16 mouse cellular contexts compared by ENCODE assay signal in the genomic region with DNA sequence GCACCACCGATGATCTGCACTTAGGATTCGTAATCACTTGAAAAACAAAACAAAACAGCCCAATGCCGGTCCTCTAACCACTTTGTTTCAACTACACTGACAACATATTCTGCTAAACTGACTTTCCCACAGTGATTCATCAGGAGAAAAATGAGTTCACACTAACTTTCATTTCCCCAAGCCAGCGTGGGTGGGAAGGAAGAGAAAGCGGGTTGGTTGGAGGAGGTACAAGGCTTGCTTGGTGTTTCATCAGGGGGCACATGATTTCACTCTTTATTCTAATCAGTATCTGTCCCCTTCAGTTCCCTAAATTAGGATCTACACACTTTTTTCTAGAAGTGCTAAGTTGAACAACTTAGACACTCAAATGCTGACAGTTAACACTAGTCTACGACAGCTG.
A peak's percentile ranks its signal among the peaks of the same experiment; 100 is the strongest.
DNase-seq lines count a peak whose midpoint lies in the region; ATAC-seq lines count a peak whose summit lies in the region.
"Had no signal": no experiment of that assay in that cellular context is flagged by ENCODE, and none has a peak within 500 bp of the region (broad histone marks: within the 10 kb centered on the region; RNA-seq: fewer than 3 reads in every experiment).

No protein-coding gene starts in this region.

- peaks cover 30% of the 10 kb centered on the region for H3K36me3 ChIP-seq in hindbrain, embryonic 10.5 days
- H3K36me3 ChIP-seq in midbrain, embryonic 13.5 days: peaks cover 33% of the 10 kb centered on the region
- H3K36me3 ChIP-seq: G1E had no signal

- H3K4me2 ChIP-seq in midbrain, embryonic 13.5 days (replicated peaks): no peak overlapping the region
- H3K4me2 ChIP-seq: embryonic facial prominence, embryonic 15.5 days; hindbrain, embryonic 15.5 days; lung, embryonic 14.5 days had no signal

- H3K9ac ChIP-seq in midbrain, embryonic 13.5 days (replicated peaks): no peak overlapping the region
- H3K9ac ChIP-seq: embryonic facial prominence, embryonic 15.5 days; hindbrain, embryonic 15.5 days; lung, embryonic 14.5 days had no signal

- no peak overlapping the region for H3K4me3 ChIP-seq in hindbrain, embryonic 10.5 days
- no peak overlapping the region for H3K4me3 ChIP-seq in midbrain, embryonic 13.5 days (replicated peaks)
- H3K4me3 ChIP-seq: embryonic facial prominence, embryonic 15.5 days; hindbrain, embryonic 15.5 days had no signal

- no peaks in the 10 kb centered on the region; the same call in 1 of the 2 replicates for H3K27me3 ChIP-seq in hindbrain, embryonic 10.5 days (ENCODE audit: insufficient read depth, poor library complexity, severe bottlenecking)
- no peaks in the 10 kb centered on the region for H3K27me3 ChIP-seq in midbrain, embryonic 13.5 days
- H3K27me3 ChIP-seq: embryonic facial prominence, embryonic 15.5 days; hindbrain, embryonic 15.5 days had no signal

- 91% methylated on average over 6 of the region's 6 CpGs for WGBS in hindbrain, embryonic 10.5 days
- WGBS in midbrain, embryonic 13.5 days: 93% methylated on average over 6 of the region's 6 CpGs

- intact Hi-C loops in heart, postnatal 10 days (cut with DNase I): no loop called here
- intact Hi-C loops in heart, postnatal 25 days (cut with DNase I): no loop called here
- intact Hi-C loops in left cerebral cortex, postnatal 25 days (cut with DNase I): no loop called here

- DNase-seq in heart, postnatal 10 days: peak; percentile 27 to 38
- no peak for DNase-seq in heart, postnatal 25 days (ENCODE audit: low spot score)
- peak; percentile 11 to 45 for DNase-seq in spleen, postnatal 36 days (ENCODE audit: low spot score in 2 of 2)
- DNase-seq in spleen, adult 18-20 months: no peak
- peak; percentile 50 to 84 for DNase-seq in left cerebral cortex, postnatal 25 days (ENCODE audit: low spot score in 2 of 2)
- no peak for DNase-seq in hindbrain, embryonic 10.5 days (ENCODE audit: low spot score)
- no peak for DNase-seq in spleen, postnatal 4 days (ENCODE audit: low spot score in 2 of 2)
- DNase-seq: adrenal gland, adult 8-10 months; cerebellum, adult 2 months; kidney, postnatal 25 days; lung, embryonic 14.5 days; thymus, adult 2 months had no signal

- no peaks in the 10 kb centered on the region for H3K9me3 ChIP-seq in hindbrain, embryonic 10.5 days
- H3K9me3 ChIP-seq in midbrain, embryonic 13.5 days: no peaks in the 10 kb centered on the region
- H3K9me3 ChIP-seq: embryonic facial prominence, embryonic 15.5 days; hindbrain, embryonic 15.5 days had no signal

- ATAC-seq in midbrain, embryonic 13.5 days: no peak

- H3K27ac ChIP-seq in hindbrain, embryonic 10.5 days: no peak overlapping the region
- no peak overlapping the region for H3K27ac ChIP-seq in midbrain, embryonic 13.5 days
- H3K27ac ChIP-seq: embryonic facial prominence, embryonic 15.5 days; hindbrain, embryonic 15.5 days had no signal

- peaks cover 12% of the 10 kb centered on the region; the same call in 1 of the 2 replicates for H3K4me1 ChIP-seq in hindbrain, embryonic 10.5 days (replicated peaks)
- H3K4me1 ChIP-seq in midbrain, embryonic 13.5 days (replicated peaks): 0 out of 2 replicates have a peak, but pooled peaks cover 6% of the 10 kb centered on the region
- H3K4me1 ChIP-seq: embryonic facial prominence, embryonic 15.5 days; hindbrain, embryonic 15.5 days had no signal

Comparison
In these comparisons a context has a peak if more than half of its experiments do, and no peak if none do; other contexts are left out.
1. DNase-seq: peak in heart, postnatal 10 days (2 of 2), spleen, postnatal 36 days (2 of 2) and left cerebral cortex, postnatal 25 days (2 of 2); none in heart, postnatal 25 days (single experiment), spleen, adult 18-20 months (0 of 2), hindbrain, embryonic 10.5 days (single experiment) and spleen, postnatal 4 days (0 of 2).